14 mouse cellular contexts compared by ENCODE assay signal in genomic region chr11:116410415-116410814, GRCm38 (mm10). TPM values are rescaled to one million over a fixed set of nuclear protein-coding genes. Genes with fewer than 3 reads are reported as not detected.
A peak's percentile ranks its signal among the peaks of the same experiment; 100 is the strongest.
DNase-seq lines count a peak whose midpoint lies in the region; ATAC-seq lines count a peak whose summit lies in the region.
"Not testable (repeated sequence)": the region's sequence is repeated elsewhere in the genome, so short reads cannot be mapped to it uniquely, and the experiment has no call there.
"Had no signal": no experiment of that assay in that cellular context is flagged by ENCODE, and none has a peak within 500 bp of the region (broad histone marks: within the 10 kb centered on the region; RNA-seq: fewer than 3 reads in every experiment).

No protein-coding gene starts in this region.

- DNase-seq in A20 (ENCODE audit: low read depth, low spot score), result peak; percentile 71

- not testable (repeated sequence) for ATAC-seq in forebrain, embryonic 13.5 days; forebrain, embryonic 16.5 days; hindbrain, embryonic 13.5 days (ENCODE audit: low FRiP score); hindbrain, embryonic 16.5 days; midbrain, embryonic 13.5 days; midbrain, embryonic 16.5 days; neural tube, embryonic 13.5 days (ENCODE audit: low read depth)

- not testable (repeated sequence) for H3K9me3 ChIP-seq in forebrain, embryonic 13.5 days (replicated peaks); forebrain, embryonic 16.5 days (ENCODE audit: control insufficient read depth, low read length); hindbrain, embryonic 13.5 days; hindbrain, embryonic 16.5 days (ENCODE audit: control insufficient read depth, low read length); midbrain, embryonic 13.5 days; midbrain, embryonic 16.5 days (replicated peaks; ENCODE audit: control insufficient read depth, low read length, poor library complexity, severe bottlenecking); neural tube, embryonic 13.5 days

- 98% methylated on average over 4 of the region's 4 CpGs for WGBS in forebrain, embryonic 13.5 days
- 83% methylated on average over 4 of the region's 4 CpGs for WGBS in forebrain, embryonic 16.5 days
- WGBS in hindbrain, embryonic 13.5 days, result 87% methylated on average over 4 of the region's 4 CpGs
- WGBS in hindbrain, embryonic 16.5 days, result 80% methylated on average over 4 of the region's 4 CpGs
- 89% methylated on average over 4 of the region's 4 CpGs for WGBS in midbrain, embryonic 13.5 days
- WGBS in midbrain, embryonic 16.5 days, result 86% methylated on average over 4 of the region's 4 CpGs
- 89% methylated on average over 4 of the region's 4 CpGs for WGBS in neural tube, embryonic 13.5 days

- peaks cover 26% of the 10 kb centered on the region for H3K4me1 ChIP-seq in forebrain, embryonic 13.5 days
- peaks cover 21% of the 10 kb centered on the region for H3K4me1 ChIP-seq in forebrain, embryonic 16.5 days (replicated peaks; ENCODE audit: control insufficient read depth, insufficient read depth, low read length)
- peaks cover 27% of the 10 kb centered on the region for H3K4me1 ChIP-seq in hindbrain, embryonic 13.5 days (replicated peaks)
- H3K4me1 ChIP-seq in hindbrain, embryonic 16.5 days (ENCODE audit: control insufficient read depth, insufficient read depth, low read depth, low read length), result peaks cover 19% of the 10 kb centered on the region
- peaks cover 23% of the 10 kb centered on the region for H3K4me1 ChIP-seq in midbrain, embryonic 13.5 days (replicated peaks)
- peaks cover 16% of the 10 kb centered on the region for H3K4me1 ChIP-seq in midbrain, embryonic 16.5 days (ENCODE audit: control insufficient read depth, insufficient read depth, low read length)
- peaks cover 25% of the 10 kb centered on the region for H3K4me1 ChIP-seq in neural tube, embryonic 13.5 days (replicated peaks)

- peak overlapping the region; percentile 94 for H3K4me2 ChIP-seq in forebrain, embryonic 13.5 days
- H3K4me2 ChIP-seq in forebrain, embryonic 16.5 days (ENCODE audit: low read length), result peak overlapping the region; percentile 93
- peak overlapping the region; percentile 94 for H3K4me2 ChIP-seq in hindbrain, embryonic 13.5 days
- peak overlapping the region; percentile 83 for H3K4me2 ChIP-seq in hindbrain, embryonic 16.5 days (ENCODE audit: low read length)
- peak overlapping the region; percentile 95; the same call in 1 of the 2 replicates for H3K4me2 ChIP-seq in midbrain, embryonic 13.5 days (replicated peaks)
- H3K4me2 ChIP-seq in midbrain, embryonic 16.5 days (ENCODE audit: low read length), result peak overlapping the region; percentile 65
- H3K4me2 ChIP-seq in neural tube, embryonic 13.5 days, result peak overlapping the region; percentile 76

- H3K9ac ChIP-seq in forebrain, embryonic 13.5 days; forebrain, embryonic 16.5 days (replicated peaks; ENCODE audit: low read depth, low read length); hindbrain, embryonic 16.5 days (ENCODE audit: low read depth, low read length); midbrain, embryonic 16.5 days (ENCODE audit: low read depth, low read length): not testable (repeated sequence)
- H3K9ac ChIP-seq in hindbrain, embryonic 13.5 days, result peak overlapping the region; percentile 94; the same call in 1 of the 2 replicates
- H3K9ac ChIP-seq in midbrain, embryonic 13.5 days (replicated peaks), result 0 out of 2 replicates have a peak overlapping the region, but pooled peaks have one; percentile 97
- H3K9ac ChIP-seq in neural tube, embryonic 13.5 days, result peak overlapping the region; percentile 96; the same call in 1 of the 2 replicates

- not testable (repeated sequence) for H3K4me3 ChIP-seq in forebrain, embryonic 13.5 days; forebrain, embryonic 16.5 days (replicated peaks; ENCODE audit: low read length); hindbrain, embryonic 13.5 days; hindbrain, embryonic 16.5 days (ENCODE audit: low read length); midbrain, embryonic 16.5 days (ENCODE audit: low read depth, low read length)
- H3K4me3 ChIP-seq in midbrain, embryonic 13.5 days (replicated peaks), result 0 out of 2 replicates have a peak overlapping the region, but pooled peaks have one; percentile 69
- 0 out of 2 replicates have a peak overlapping the region, but pooled peaks have one; percentile 5 for H3K4me3 ChIP-seq in neural tube, embryonic 13.5 days

- H3K27ac ChIP-seq in forebrain, embryonic 13.5 days; forebrain, embryonic 16.5 days (ENCODE audit: low read length); hindbrain, embryonic 13.5 days; hindbrain, embryonic 16.5 days (ENCODE audit: low read depth, low read length); midbrain, embryonic 13.5 days; midbrain, embryonic 16.5 days (ENCODE audit: low read length); neural tube, embryonic 13.5 days (replicated peaks): not testable (repeated sequence)

- not testable (repeated sequence) for H3K27me3 ChIP-seq in forebrain, embryonic 13.5 days; forebrain, embryonic 16.5 days (replicated peaks; ENCODE audit: control insufficient read depth, insufficient read depth, low read length); hindbrain, embryonic 13.5 days; hindbrain, embryonic 16.5 days (replicated peaks; ENCODE audit: control insufficient read depth, insufficient read depth, low read length); midbrain, embryonic 13.5 days; midbrain, embryonic 16.5 days (ENCODE audit: control insufficient read depth, insufficient read depth, low read depth, low read length); neural tube, embryonic 13.5 days

- H3K36me3 ChIP-seq in forebrain, embryonic 13.5 days (ENCODE audit: poor library complexity, severe bottlenecking); forebrain, embryonic 16.5 days (ENCODE audit: control insufficient read depth, insufficient read depth); hindbrain, embryonic 13.5 days; hindbrain, embryonic 16.5 days (ENCODE audit: control insufficient read depth, insufficient read depth, low read length); midbrain, embryonic 13.5 days; midbrain, embryonic 16.5 days (ENCODE audit: control insufficient read depth, insufficient read depth, low read length); neural tube, embryonic 13.5 days: not testable (repeated sequence)

RNA-seq across cellular contexts. Expression of gene Rnf157, which starts 2.4 kb away (rescaled TPM):
- polyA plus RNA-seq in forebrain, embryonic 13.5 days (2015; fragmentation: Nextera tagmentation; extraction: Ambion mirVana), result 18.1 and 20.6 TPM in 2 replicates
- polyA plus RNA-seq in forebrain, embryonic 16.5 days (2015; fragmentation: Nextera tagmentation; extraction: Ambion mirVana), result 37.4 and 40.7 TPM in 2 replicates
- 35.0 and 39.6 TPM in 2 replicates for polyA plus RNA-seq in hindbrain, embryonic 13.5 days (2015; fragmentation: Nextera tagmentation; extraction: Ambion mirVana)
- 27.8 and 28.5 TPM in 2 replicates for polyA plus RNA-seq in hindbrain, embryonic 16.5 days (2015; fragmentation: Nextera tagmentation; extraction: Ambion mirVana)
- 25.7 and 31.3 TPM in 2 replicates for polyA plus RNA-seq in midbrain, embryonic 13.5 days (2015; fragmentation: Nextera tagmentation; extraction: Ambion mirVana)
- polyA plus RNA-seq in midbrain, embryonic 16.5 days (2015; fragmentation: Nextera tagmentation; extraction: Ambion mirVana), result 32.3 and 41.8 TPM in 2 replicates
- polyA plus RNA-seq in neural tube, embryonic 13.5 days (2015; fragmentation: Nextera tagmentation; extraction: Ambion mirVana), result 64.8 and 72.0 TPM in 2 replicates
- polyA plus RNA-seq: erythroblast, embryonic 14.5 days had no signal

RNA-seq across cellular contexts. Expression of gene Ubald2, which starts 23.5 kb away (rescaled TPM):
- 45.5 and 58.2 TPM in 2 replicates for polyA plus RNA-seq in forebrain, embryonic 13.5 days (2015; fragmentation: Nextera tagmentation; extraction: Ambion mirVana)
- 45.1 and 53.4 TPM in 2 replicates for polyA plus RNA-seq in forebrain, embryonic 16.5 days (2015; fragmentation: Nextera tagmentation; extraction: Ambion mirVana)
- 43.6 and 44.5 TPM in 2 replicates for polyA plus RNA-seq in hindbrain, embryonic 13.5 days (2015; fragmentation: Nextera tagmentation; extraction: Ambion mirVana)
- 28.3 and 35.1 TPM in 2 replicates for polyA plus RNA-seq in hindbrain, embryonic 16.5 days (2015; fragmentation: Nextera tagmentation; extraction: Ambion mirVana)
- polyA plus RNA-seq in midbrain, embryonic 13.5 days (2015; fragmentation: Nextera tagmentation; extraction: Ambion mirVana), result 47.7 and 50.3 TPM in 2 replicates
- polyA plus RNA-seq in midbrain, embryonic 16.5 days (2015; fragmentation: Nextera tagmentation; extraction: Ambion mirVana), result 36.2 and 36.3 TPM in 2 replicates
- polyA plus RNA-seq in neural tube, embryonic 13.5 days (2015; fragmentation: Nextera tagmentation; extraction: Ambion mirVana), result 40.7 and 55.0 TPM in 2 replicates

RNA-seq across cellular contexts. Expression of gene Qrich2, which starts 55.6 kb away (rescaled TPM):
- polyA plus RNA-seq in forebrain, embryonic 13.5 days (2015; fragmentation: Nextera tagmentation; extraction: Ambion mirVana), result 0.09 TPM in 1 of 2 replicates, not detected in the other
- polyA plus RNA-seq in forebrain, embryonic 16.5 days (2015; fragmentation: Nextera tagmentation; extraction: Ambion mirVana), result 0.09 TPM in 1 of 2 replicates, not detected in the other
- 0.19 and 0.42 TPM in 2 replicates for polyA plus RNA-seq in hindbrain, embryonic 13.5 days (2015; fragmentation: Nextera tagmentation; extraction: Ambion mirVana)
- 0.38 and 0.40 TPM in 2 replicates for polyA plus RNA-seq in hindbrain, embryonic 16.5 days (2015; fragmentation: Nextera tagmentation; extraction: Ambion mirVana)
- not detected in 2 replicates for polyA plus RNA-seq in midbrain, embryonic 13.5 days (2015; fragmentation: Nextera tagmentation; extraction: Ambion mirVana)
- polyA plus RNA-seq in midbrain, embryonic 16.5 days (2015; fragmentation: Nextera tagmentation; extraction: Ambion mirVana), result 0.08 TPM in 1 of 2 replicates, not detected in the other
- polyA plus RNA-seq in neural tube, embryonic 13.5 days (2015; fragmentation: Nextera tagmentation; extraction: Ambion mirVana), result not detected in 2 replicates
- polyA plus RNA-seq: activated CD4-positive, CD25-positive, alpha-beta regulatory T cell, adult 4 months; erythroblast, embryonic 14.5 days; forebrain, embryonic 12.5 days; frontal cortex, adult 2 months; heart, embryonic 14.5 days; heart, postnatal 0 days had no signal
